In genomic region chr8:42043526-42043925, GRCm38 (mm10) we compare ENCODE assay signal across 11 mouse cellular contexts.
"Had no signal": no experiment of that assay in that cellular context is flagged by ENCODE, and none has a peak within 500 bp of the region (broad histone marks: within the 10 kb centered on the region; RNA-seq: fewer than 3 reads in every experiment).

No protein-coding gene starts in this region.

- H3K4me3 ChIP-seq: kidney, embryonic 15.5 days; liver, embryonic 15.5 days; midbrain, embryonic 13.5 days had no signal

- H3K4me2 ChIP-seq: kidney, embryonic 15.5 days; liver, embryonic 11.5 days; liver, embryonic 15.5 days; midbrain, embryonic 13.5 days had no signal

- ATAC-seq: lung, postnatal 0 days; midbrain, embryonic 13.5 days had no signal

- H3K4me1 ChIP-seq: kidney, embryonic 15.5 days; liver, embryonic 15.5 days; midbrain, embryonic 13.5 days had no signal

- DNase-seq: kidney, adult 2 months; kidney, postnatal 14 days; lung, adult 2 months; lung, postnatal 36 days; thymus, adult 18-20 months; thymus, postnatal 14 days had no signal

- H3K27ac ChIP-seq: kidney, embryonic 15.5 days; liver, embryonic 15.5 days; midbrain, embryonic 13.5 days had no signal

- H3K9ac ChIP-seq: kidney, embryonic 15.5 days; liver, embryonic 15.5 days; midbrain, embryonic 13.5 days had no signal

- H3K9me3 ChIP-seq: kidney, embryonic 15.5 days; liver, embryonic 15.5 days; midbrain, embryonic 13.5 days had no signal

- H3K36me3 ChIP-seq: kidney, embryonic 15.5 days; liver, embryonic 15.5 days; midbrain, embryonic 13.5 days had no signal

- H3K27me3 ChIP-seq: kidney, embryonic 15.5 days; liver, embryonic 15.5 days; midbrain, embryonic 13.5 days had no signal
